Mouse (Mus musculus) heart, postnatal 0 days (tissue): ENCODE measurements around the gene Alg9. TPM values are rescaled to one million over a fixed set of nuclear protein-coding genes. Genes with fewer than 3 reads are reported as not detected.

Experiments
- ATAC-seq: fragments of 200-750 bp; cut with Nextera tagmentation; 2 replicates; pipeline ENCODE4 v1.8.0; 2017; ENCODE audit warnings: low read depth, moderate number of reproducible peaks, moderate library complexity; ENCODE audit not compliant: insufficient read depth
- DNase-seq: peaks from one replicate; pipeline ENCODE4 v3.0.0-alpha.2; 2016; ENCODE audit warnings: low spot score
- H3K27ac ChIP-seq: fragments of 300-500 bp; sonication (generic); 2 replicates; pipeline ENCODE4 v1.5.1; 2014; ENCODE audit warnings: low read depth, mild to moderate bottlenecking
- H3K27me3 ChIP-seq: fragments of 300-500 bp; sonication (generic); 2 replicates; pipeline ENCODE4 v1.6.1; 2014; ENCODE audit warnings: low read length, mixed read lengths; ENCODE audit not compliant: control insufficient read depth, insufficient read depth
- H3K36me3 ChIP-seq: fragments of 300-500 bp; sonication (generic); replicated peaks from 2 replicates; pipeline ENCODE4 v1.6.1; 2014; ENCODE audit warnings: low read length, mixed read lengths; ENCODE audit not compliant: control insufficient read depth, insufficient read depth
- H3K4me1 ChIP-seq: fragments of 300-500 bp; sonication (generic); 2 replicates; pipeline ENCODE4 v1.6.1; 2014; ENCODE audit warnings: antibody characterized with exemption; ENCODE audit not compliant: control insufficient read depth, insufficient read depth
- H3K4me2 ChIP-seq: fragments of 300-500 bp; sonication (generic); 2 replicates; pipeline ENCODE4 v1.6.1; 2014; ENCODE audit warnings: low read depth, mild to moderate bottlenecking, low read length, moderate library complexity
- H3K4me3 ChIP-seq: fragments of 300-500 bp; sonication (generic); 2 replicates; pipeline ENCODE4 v1.5.1; 2014; ENCODE audit warnings: low read depth, low read length
- H3K9ac ChIP-seq: fragments of 300-500 bp; sonication (generic); replicated peaks from 2 replicates; pipeline ENCODE4 v1.6.1; 2014; ENCODE audit warnings: low read depth, low read length, mixed read lengths
- H3K9me3 ChIP-seq: fragments of 300-500 bp; sonication (generic); replicated peaks from 2 replicates; pipeline ENCODE4 v1.6.1; 2016; ENCODE audit warnings: low read length; ENCODE audit not compliant: control insufficient read depth
- CTCF ChIP-seq: IDR thresholded peaks from 2 replicates; pipeline ENCODE4 v1.5.1; 2016; ENCODE audit warnings: antibody characterized with exemption, control low read depth, low read depth
- EP300 ChIP-seq: IDR thresholded peaks from 2 replicates; pipeline ENCODE4 v1.6.1; 2016; ENCODE audit warnings: antibody characterized with exemption, low read depth
- WGBS: fragments of 180-500 bp; shearing (Covaris S2); extraction: QIAGEN DNeasy Blood & Tissue Kit; methylation state at CpG from one replicate; pipeline ENCODE4 v1.1.7; 2014; 5-methylcytosine and 5-hydroxymethylcytosine counted together
- polyA plus RNA-seq: library from polyadenylated mRNA; unstranded; fragments of >200 nt; fragmentation: Nextera tagmentation; extraction: Ambion mirVana; gene quantifications from 2 replicates; pipeline ENCODE4 v1.2.1, GENCODE M21; 2015
- total RNA-seq: library from RNA; depleted of rRNA; stranded (reverse); fragments of >200 nt; gene quantifications from 2 replicates; pipeline ENCODE4 v1.2.3, GENCODE M21; 2014; ENCODE audit warnings: low replicate concordance

Alg9 gene
- total and polyA plus RNA-seq, 2 experiments from 2014 or later = 11.4 to 23.9 TPM

GRCm38 (mm10) chr9:50845547-50845946 is 70.7 kb downstream of the Alg9 start:
- Histone ChIP-seq H3K4me1 (peaks cover 1% of the 10 kb centered on the region; the same call in 1 of the 2 replicates), H3K9ac (no peak overlapping the region), H3K9me3 (no peaks in the 10 kb centered on the region), H3K4me3 (no peak overlapping the region), H3K4me2 (no peak overlapping the region), H3K27me3 (no peaks in the 10 kb centered on the region), H3K27ac (no peak overlapping the region), H3K36me3 (peaks cover 11% of the 10 kb centered on the region)
- 71% methylated on average over 9 of the region's 9 CpGs for WGBS
- DNase-seq = no peak
- TF ChIP-seq EP300 (no peak), CTCF (no peak)
- no peak for ATAC-seq

GRCm38 (mm10) chr9:50847133-50847532 is 72.3 kb downstream of the Alg9 start:
- Histone ChIP-seq H3K4me3 (no peak overlapping the region), H3K27me3 (no peaks in the 10 kb centered on the region), H3K9ac (no peak overlapping the region), H3K36me3 (peaks cover 11% of the 10 kb centered on the region), H3K4me1 (peaks cover 11% of the 10 kb centered on the region), H3K4me2 (no peak overlapping the region), H3K27ac (no peak overlapping the region), H3K9me3 (no peaks in the 10 kb centered on the region)
- ATAC-seq (no peak), DNase-seq (no peak)
- 86% methylated on average over 6 of the region's 6 CpGs for WGBS
- TF ChIP-seq CTCF (no peak), EP300 (no peak)

GRCm38 (mm10) chr9:50847606-50848368 is 73.0 kb downstream of the Alg9 start:
- no peaks in the 10 kb centered on the region for H3K27me3 ChIP-seq
- WGBS = 66% methylated on average over 12 of the region's 12 CpGs
- H3K36me3 ChIP-seq = peaks cover 10% of the 10 kb centered on the region
- H3K9me3 ChIP-seq = no peaks in the 10 kb centered on the region
- no peak overlapping the region for H3K27ac ChIP-seq
- H3K9ac ChIP-seq = no peak overlapping the region
- no peak for DNase-seq
- peaks cover 11% of the 10 kb centered on the region for H3K4me1 ChIP-seq
- no peak overlapping the region for H3K4me2 ChIP-seq
- TF ChIP-seq EP300 = no peak
- no peak for TF ChIP-seq CTCF
- ATAC-seq = no peak
- no peak overlapping the region for H3K4me3 ChIP-seq

- no peak for TF ChIP-seq EP300
- TF ChIP-seq CTCF = no peak
- DNase-seq (no peak), ATAC-seq (no peak)
- no peak overlapping the region for H3K4me2 ChIP-seq
- no peaks in the 10 kb centered on the region for H3K27me3 ChIP-seq
- H3K4me1 ChIP-seq = peaks cover 11% of the 10 kb centered on the region
- no peak overlapping the region for H3K27ac ChIP-seq
- H3K4me3 ChIP-seq = no peak overlapping the region
- peaks cover 3% of the 10 kb centered on the region for H3K36me3 ChIP-seq
- H3K9me3 ChIP-seq = no peaks in the 10 kb centered on the region
- WGBS = 69% methylated on average over 5 of the region's 5 CpGs
- H3K9ac ChIP-seq = no peak overlapping the region
These were observed 74.0 kb downstream of the Alg9 start for GRCm38 (mm10) chr9:50848821-50849220.

GRCm38 (mm10) chr9:50849249-50849648 is 74.4 kb downstream of the Alg9 start:
- Histone ChIP-seq H3K9me3 (no peaks in the 10 kb centered on the region), H3K9ac (no peak overlapping the region), H3K4me3 (no peak overlapping the region), H3K36me3 (no peaks in the 10 kb centered on the region), H3K27ac (no peak overlapping the region), H3K27me3 (no peaks in the 10 kb centered on the region), H3K4me1 (peaks cover 11% of the 10 kb centered on the region), H3K4me2 (no peak overlapping the region)
- 20% methylated on average over 8 of the region's 8 CpGs for WGBS
- DNase-seq (peak; percentile 82), ATAC-seq (peak; percentile 74)
- no peak for TF ChIP-seq EP300
- peak; percentile 94 for TF ChIP-seq CTCF

- H3K9ac ChIP-seq = no peak overlapping the region
- no peak for DNase-seq
- TF ChIP-seq CTCF (no peak), EP300 (no peak)
These were observed 74.9 kb downstream of the Alg9 start for GRCm38 (mm10) chr9:50849755-50850154.

More at GRCm38 (mm10) chr9:50849755-50850154, 74.9 kb downstream of the Alg9 start:
- H3K4me2 ChIP-seq = no peak overlapping the region
- no peak overlapping the region for H3K4me3 ChIP-seq
- no peaks in the 10 kb centered on the region for H3K27me3 ChIP-seq
- H3K4me1 ChIP-seq = peaks cover 11% of the 10 kb centered on the region
- no peak overlapping the region for H3K27ac ChIP-seq
- no peaks in the 10 kb centered on the region for H3K9me3 ChIP-seq
- WGBS = 46% methylated on average over 9 of the region's 9 CpGs
- ATAC-seq = no peak
- H3K36me3 ChIP-seq = no peaks in the 10 kb centered on the region
